Mouse (Mus musculus) neural tube, embryonic 10.5 days (tissue): ENCODE results near the gene Sdhaf4.

Source experiments
- DNase-seq: peaks from one replicate; pipeline ENCODE4 v3.0.0-alpha.2; 2017; ENCODE audit warnings: low spot score; ENCODE audit errors: extremely low spot score

The Sdhaf4 gene

DNA sequence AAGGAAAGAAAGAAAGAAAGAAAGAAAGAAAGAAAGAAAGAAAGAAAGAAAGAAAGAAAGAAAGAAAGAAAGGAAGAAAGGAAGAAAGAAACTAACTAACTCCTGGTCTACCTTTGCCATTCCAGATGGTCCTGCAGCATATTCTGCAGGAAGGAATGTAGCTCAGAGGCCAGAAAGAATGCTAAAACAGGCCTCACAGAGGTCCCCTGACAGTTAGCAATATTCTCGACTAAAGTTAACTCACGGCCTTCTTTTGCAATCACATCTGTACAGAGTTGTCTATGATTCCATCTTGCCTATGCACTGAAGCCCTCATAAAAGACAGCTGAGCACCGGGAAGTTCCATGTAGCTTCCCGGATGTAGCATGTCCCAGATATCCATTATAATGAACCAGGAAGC lies 49.9 kb downstream of the Sdhaf4 start:
- no peak for DNase-seq

DNA sequence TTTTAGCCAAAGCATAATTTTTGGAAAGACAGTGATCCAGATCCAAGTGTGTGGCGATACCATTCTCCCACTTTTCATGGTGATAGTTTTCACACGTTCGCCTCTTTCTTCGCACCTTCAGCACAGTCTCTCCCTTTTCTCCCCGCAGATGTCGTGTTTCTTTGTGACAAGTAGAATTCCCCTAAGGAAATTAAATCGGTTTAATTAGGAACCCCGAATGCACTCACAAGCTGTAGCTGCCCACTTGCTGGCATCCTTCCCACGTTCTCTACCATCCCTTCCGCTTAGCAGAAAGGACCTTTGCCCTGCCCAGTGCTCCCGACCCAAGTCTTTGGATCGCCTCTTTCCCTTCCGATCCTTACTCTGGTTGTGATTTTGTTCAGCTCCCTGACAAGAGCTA lies 51.5 kb downstream of the Sdhaf4 start:
- DNase-seq = no peak

DNA sequence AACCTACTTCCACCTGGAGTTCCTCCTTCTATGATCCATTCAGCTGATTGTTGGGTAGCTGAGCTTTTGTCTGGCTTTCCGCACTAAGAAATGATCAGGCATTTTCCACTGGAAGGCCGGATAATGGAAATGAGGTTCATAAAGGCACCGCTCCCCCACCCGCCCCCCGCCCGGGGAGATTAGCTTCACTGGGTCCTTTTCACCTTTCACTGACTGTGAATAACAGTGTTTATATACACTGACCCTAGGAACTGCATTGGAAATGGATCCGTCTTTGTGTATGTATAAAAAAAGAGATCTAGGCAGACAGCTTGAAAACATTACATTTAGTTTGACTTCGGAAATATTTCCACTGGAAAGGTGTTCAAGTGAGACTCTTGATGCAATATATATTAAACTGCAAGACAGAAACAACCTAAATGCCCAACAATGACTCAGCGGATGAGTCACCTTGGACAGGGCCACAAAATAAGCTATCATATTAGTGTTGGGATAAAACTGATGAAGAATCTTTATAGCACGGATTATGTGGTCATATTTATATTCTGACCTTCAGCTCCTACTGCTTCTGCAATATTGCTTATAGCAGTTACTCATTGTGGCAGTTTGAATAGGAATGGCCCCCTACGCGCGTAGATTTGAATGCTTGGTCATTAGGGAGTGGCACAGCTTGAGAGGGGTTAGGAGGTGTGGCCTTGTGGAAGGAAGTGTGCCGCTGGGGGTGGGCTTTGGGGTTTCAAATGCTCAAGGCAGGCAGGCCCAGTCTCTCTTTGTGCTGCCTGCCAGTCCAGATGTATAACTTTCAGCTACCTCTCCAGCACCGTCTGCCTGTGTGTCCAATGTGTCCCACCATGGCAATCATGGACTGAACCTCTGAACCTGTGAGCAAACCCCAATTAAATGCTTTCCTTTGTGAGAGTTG lies 56.4 kb downstream of the Sdhaf4 start:
- no peak for DNase-seq

- no peak for DNase-seq
Observed at GRCm38 (mm10) chr1:23948290-23948689, 57.2 kb downstream of the Sdhaf4 start.
